Mouse (Mus musculus) layer of hippocampus, adult 18-20 months (tissue): ENCODE measurements around the gene Cog2. TPM values are rescaled to one million over a fixed set of nuclear protein-coding genes. Genes with fewer than 3 reads are reported as not detected.

ENCODE experiments used
- DNase-seq, 2 experiments: peaks; one replicate each; pipeline ENCODE4 v3.0.0; 2022; ENCODE audit warnings: low spot score in 2 of 2
- total RNA-seq, 2 experiments: library from RNA; stranded (reverse); gene quantifications; 2 replicates each; pipeline ENCODE4 v1.2.3; 2021

The Cog2 gene
- total RNA-seq, 2 experiments from 2014 or later, result 40.6 to 43.8 TPM

GRCm38 (mm10) chr8:124516039-124516438 lies 4.5 kb upstream of the Cog2 start:
- DNase-seq, result no peak

GRCm38 (mm10) chr8:124516525-124516924 lies 4.0 kb upstream of the Cog2 start:
- no peak for DNase-seq

GRCm38 (mm10) chr8:124517142-124517541 lies 3.4 kb upstream of the Cog2 start:
- no peak for DNase-seq

- no peak for DNase-seq
Measured at GRCm38 (mm10) chr8:124521946-124522345, 1.4 kb downstream of the Cog2 start.

GRCm38 (mm10) chr8:124526261-124526660 lies 5.7 kb downstream of the Cog2 start:
- no peak for DNase-seq

- DNase-seq, result no peak
Measured at GRCm38 (mm10) chr8:124530076-124530475, 9.5 kb downstream of the Cog2 start.

GRCm38 (mm10) chr8:124530556-124530955 lies 10.0 kb downstream of the Cog2 start:
- no peak for DNase-seq

- no peak for DNase-seq
Measured at GRCm38 (mm10) chr8:124530996-124531395, 10.4 kb downstream of the Cog2 start.

- peak in 1 of 2 experiments; percentile 45 for DNase-seq
Measured at GRCm38 (mm10) chr8:124532626-124533025, 12.1 kb downstream of the Cog2 start.

- no peak for DNase-seq
Measured at GRCm38 (mm10) chr8:124535451-124535850, 14.9 kb downstream of the Cog2 start.

GRCm38 (mm10) chr8:124540906-124541305 lies 20.3 kb downstream of the Cog2 start:
- no peak for DNase-seq

GRCm38 (mm10) chr8:124542001-124542400 lies 21.4 kb downstream of the Cog2 start:
- DNase-seq, result no peak

GRCm38 (mm10) chr8:124543272-124543671 lies 22.7 kb downstream of the Cog2 start:
- no peak for DNase-seq

- no peak for DNase-seq
Measured at GRCm38 (mm10) chr8:124546371-124546770, 25.8 kb downstream of the Cog2 start.

GRCm38 (mm10) chr8:124546815-124547214 lies 26.2 kb downstream of the Cog2 start:
- no peak for DNase-seq

- DNase-seq, result no peak
Measured at GRCm38 (mm10) chr8:124547269-124547668, 26.7 kb downstream of the Cog2 start.

- no peak for DNase-seq
Measured at GRCm38 (mm10) chr8:124548187-124548586, 27.6 kb downstream of the Cog2 start.

GRCm38 (mm10) chr8:124551011-124551661 lies 30.6 kb downstream of the Cog2 start:
- DNase-seq, result no peak

GRCm38 (mm10) chr8:124555113-124555750 lies 34.7 kb downstream of the Cog2 start:
- no peak for DNase-seq

- no peak for DNase-seq
Measured at GRCm38 (mm10) chr8:124556164-124556563, 35.6 kb downstream of the Cog2 start.

GRCm38 (mm10) chr8:124556658-124557057 lies 36.1 kb downstream of the Cog2 start:
- DNase-seq, result peak; percentile 68 to 77

- DNase-seq, result no peak
Measured at GRCm38 (mm10) chr8:124557476-124557875, 36.9 kb downstream of the Cog2 start.

GRCm38 (mm10) chr8:124567126-124567525 lies 46.6 kb downstream of the Cog2 start:
- no peak for DNase-seq
